Mouse (Mus musculus) embryonic fibroblast, embryonic 13.5 days (primary cell): ENCODE results near the gene Enpp3.

Source experiments
- CTCF ChIP-seq: IDR thresholded peaks from 2 replicates; pipeline ENCODE4 v1.5.1; 2011; ENCODE audit warnings: mild to moderate bottlenecking, control low read depth, low read length, moderate library complexity, borderline replicate concordance; ENCODE audit not compliant: insufficient read depth
- POLR2A ChIP-seq: IDR thresholded peaks from 2 replicates; pipeline ENCODE4 v1.6.1; 2011; ENCODE audit warnings: low read depth, mild to moderate bottlenecking, control low read depth, low read length, moderate library complexity

DNA sequence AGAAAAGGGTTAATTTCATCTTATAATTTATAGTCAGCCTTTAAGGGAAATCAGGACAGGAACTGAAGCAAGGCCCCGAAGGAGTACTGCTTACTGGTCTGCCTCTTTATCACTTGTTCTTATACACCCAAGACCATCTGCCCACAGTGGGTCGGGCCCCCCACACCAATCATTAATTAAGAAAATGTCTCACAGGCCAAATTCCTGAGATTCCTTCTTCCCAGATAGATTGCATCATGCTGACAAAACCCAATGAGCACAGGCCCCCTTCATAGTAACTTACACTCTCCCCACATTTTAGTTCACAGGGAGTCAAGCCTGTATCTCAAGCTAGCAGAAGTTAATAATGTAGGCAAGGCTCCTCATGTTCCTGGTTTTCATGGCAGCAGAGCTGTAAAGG, 625 bp downstream of the Enpp3 start:
- TF ChIP-seq POLR2A (no peak), CTCF (no peak)
